Mouse (Mus musculus) stomach, embryonic 14.5 days (tissue): ENCODE measurements around the gene Efcab11. TPM values are rescaled to one million over a fixed set of nuclear protein-coding genes. Genes with fewer than 3 reads are reported as not detected.
A peak's percentile ranks its signal among the peaks of the same experiment; 100 is the strongest.

ENCODE experiments used
- ATAC-seq: fragments of 200-750 bp; cut with Nextera tagmentation; 2 replicates; pipeline ENCODE4 v1.8.0; 2017; ENCODE audit warnings: low read depth, moderate TSS enrichment; ENCODE audit not compliant: insufficient number of reproducible peaks, insufficient read depth, low FRiP score
- H3K27ac ChIP-seq: fragments of 300-500 bp; sonication (generic); 2 replicates; pipeline ENCODE4 v1.5.1; 2014; ENCODE audit warnings: mild to moderate bottlenecking, low read length, moderate library complexity, mixed read lengths
- H3K27me3 ChIP-seq: fragments of 300-500 bp; sonication (generic); 2 replicates; pipeline ENCODE4 v1.6.1; 2014; ENCODE audit warnings: low read length, control low read depth, mixed read lengths; ENCODE audit not compliant: control insufficient read depth, insufficient read depth
- H3K36me3 ChIP-seq: fragments of 300-500 bp; sonication (generic); 2 replicates; pipeline ENCODE4 v1.6.1; 2014; ENCODE audit warnings: mild to moderate bottlenecking, control low read depth, low read length, moderate library complexity, mixed read lengths; ENCODE audit not compliant: control insufficient read depth, insufficient read depth
- H3K4me1 ChIP-seq: fragments of 300-500 bp; sonication (generic); 2 replicates; pipeline ENCODE4 v1.6.1; 2014; ENCODE audit warnings: low read length, control low read depth, mixed read lengths; ENCODE audit not compliant: control insufficient read depth, insufficient read depth
- H3K4me2 ChIP-seq: fragments of 300-500 bp; sonication (generic); replicated peaks from 2 replicates; pipeline ENCODE4 v1.6.1; 2014; ENCODE audit warnings: low read depth, low read length, control low read depth
- H3K4me3 ChIP-seq: fragments of 300-500 bp; sonication (generic); 2 replicates; pipeline ENCODE4 v1.5.1; 2014; ENCODE audit warnings: low read depth, low read length, control low read depth
- H3K9ac ChIP-seq: fragments of 300-500 bp; sonication (generic); replicated peaks from 2 replicates; pipeline ENCODE4 v1.6.1; 2014; ENCODE audit warnings: low read depth, mild to moderate bottlenecking, control low read depth, low read length, moderate library complexity, mixed read lengths
- H3K9me3 ChIP-seq: fragments of 300-500 bp; sonication (generic); 2 replicates; pipeline ENCODE4 v1.6.1; 2016; ENCODE audit warnings: low read depth, low read length, control low read depth; ENCODE audit not compliant: control insufficient read depth
- WGBS: fragments of 180-500 bp; shearing (Covaris S2); extraction: QIAGEN DNeasy Blood & Tissue Kit; methylation state at CpG from one replicate; pipeline ENCODE4 v1.1.7; 2014; 5-methylcytosine and 5-hydroxymethylcytosine counted together
- polyA plus RNA-seq: library from polyadenylated mRNA; unstranded; fragments of >200 nt; fragmentation: Nextera tagmentation; extraction: Ambion mirVana; gene quantifications from 2 replicates; pipeline ENCODE4 v1.2.1, GENCODE M21; 2014

The Efcab11 gene
- polyA plus RNA-seq, 1 experiment from 2014 or later = 14.7 TPM

GRCm38 (mm10) chr12:99897846-99898245, 13.6 kb upstream of the Efcab11 start:
- Histone ChIP-seq H3K36me3 (peaks cover 31% of the 10 kb centered on the region), H3K27me3 (no peaks in the 10 kb centered on the region), H3K4me2 (no peak overlapping the region), H3K27ac (no peak overlapping the region), H3K9me3 (no peaks in the 10 kb centered on the region), H3K4me1 (no peaks in the 10 kb centered on the region), H3K9ac (no peak overlapping the region), H3K4me3 (no peak overlapping the region)
- 82% methylated on average over 4 of the region's 4 CpGs for WGBS
- ATAC-seq = no peak

GRCm38 (mm10) chr12:99885282-99885901, 1.2 kb upstream of the Efcab11 start:
- peaks cover 16% of the 10 kb centered on the region for H3K4me1 ChIP-seq
- 42% methylated on average over 8 of the region's 8 CpGs for WGBS
- ATAC-seq = no peak
- H3K4me3 ChIP-seq = peak overlapping the region; percentile 86
- H3K4me2 ChIP-seq = peak overlapping the region; percentile 78
- peak overlapping the region; percentile 81 for H3K9ac ChIP-seq
- no peaks in the 10 kb centered on the region; the same call in 1 of the 2 replicates for H3K36me3 ChIP-seq
- H3K27me3 ChIP-seq = no peaks in the 10 kb centered on the region
- no peaks in the 10 kb centered on the region for H3K9me3 ChIP-seq
- no peak overlapping the region for H3K27ac ChIP-seq

- Histone ChIP-seq H3K4me1 (peaks cover 16% of the 10 kb centered on the region), H3K27ac (peak overlapping the region; percentile 79; the same call in 1 of the 2 replicates), H3K4me2 (peak overlapping the region; percentile 78), H3K36me3 (no peaks in the 10 kb centered on the region; the same call in 1 of the 2 replicates), H3K4me3 (peak overlapping the region; percentile 86), H3K27me3 (no peaks in the 10 kb centered on the region), H3K9ac (peak overlapping the region; percentile 37; the same call in 1 of the 2 replicates), H3K9me3 (no peaks in the 10 kb centered on the region)
- under 1% methylated on average over 11 of the region's 11 CpGs for WGBS
- peak; percentile 5; the same call in 1 of the 2 replicates for ATAC-seq
These were observed 530 bp downstream of the Efcab11 start for GRCm38 (mm10) chr12:99883713-99884105.

GRCm38 (mm10) chr12:99883000-99883712, 1.1 kb downstream of the Efcab11 start:
- Histone ChIP-seq H3K4me2 (peak overlapping the region; percentile 78), H3K36me3 (no peaks in the 10 kb centered on the region; the same call in 1 of the 2 replicates), H3K27me3 (no peaks in the 10 kb centered on the region), H3K9me3 (no peaks in the 10 kb centered on the region), H3K9ac (peak overlapping the region; percentile 37), H3K4me1 (peaks cover 16% of the 10 kb centered on the region), H3K27ac (peak overlapping the region; percentile 79; the same call in 1 of the 2 replicates), H3K4me3 (peak overlapping the region; percentile 86)
- ATAC-seq = peak; percentile 95
- under 1% methylated on average over 38 of the region's 38 CpGs for whole genome bisulfite sequencing

GRCm38 (mm10) chr12:99874609-99875008, 9.6 kb downstream of the Efcab11 start:
- Histone ChIP-seq H3K4me3 (no peak overlapping the region), H3K9ac (no peak overlapping the region), H3K9me3 (no peaks in the 10 kb centered on the region), H3K27ac (no peak overlapping the region), H3K4me1 (no peaks in the 10 kb centered on the region), H3K27me3 (no peaks in the 10 kb centered on the region), H3K4me2 (no peak overlapping the region), H3K36me3 (no peaks in the 10 kb centered on the region)
- ATAC-seq = no peak
- WGBS = 88% methylated on average over 6 of the region's 6 CpGs

GRCm38 (mm10) chr12:99873443-99873842, 10.8 kb downstream of the Efcab11 start:
- Histone ChIP-seq H3K4me2 (no peak overlapping the region), H3K27ac (no peak overlapping the region), H3K9ac (no peak overlapping the region), H3K36me3 (no peaks in the 10 kb centered on the region), H3K9me3 (no peaks in the 10 kb centered on the region), H3K4me3 (no peak overlapping the region), H3K27me3 (no peaks in the 10 kb centered on the region), H3K4me1 (no peaks in the 10 kb centered on the region)
- ATAC-seq = no peak
- WGBS = 58% methylated on average over 3 of the region's 3 CpGs

- Histone ChIP-seq H3K4me1 (no peaks in the 10 kb centered on the region), H3K9ac (no peak overlapping the region), H3K36me3 (no peaks in the 10 kb centered on the region), H3K27ac (no peak overlapping the region), H3K27me3 (no peaks in the 10 kb centered on the region), H3K4me2 (no peak overlapping the region), H3K4me3 (no peak overlapping the region), H3K9me3 (no peaks in the 10 kb centered on the region)
- WGBS = 83% methylated on average over 1 of the region's 1 CpGs
- no peak for ATAC-seq
These were observed 15.4 kb downstream of the Efcab11 start for GRCm38 (mm10) chr12:99868821-99869220.

- Histone ChIP-seq H3K4me1 (no peaks in the 10 kb centered on the region), H3K9ac (no peak overlapping the region), H3K27ac (no peak overlapping the region), H3K36me3 (no peaks in the 10 kb centered on the region), H3K4me2 (no peak overlapping the region), H3K4me3 (no peak overlapping the region), H3K27me3 (no peaks in the 10 kb centered on the region), H3K9me3 (no peaks in the 10 kb centered on the region)
- no peak for ATAC-seq
These were observed 19.6 kb downstream of the Efcab11 start for GRCm38 (mm10) chr12:99864613-99865012.
